Mouse (Mus musculus): ENCODE data around the gene Gm21800. TPM values are rescaled to one million over a fixed set of nuclear protein-coding genes. Genes with fewer than 3 reads are reported as not detected.
"Not testable (repeated sequence)": the region's sequence is repeated elsewhere in the genome, so short reads cannot be mapped to it uniquely, and the experiment has no call there.

The Gm21800 gene
- not detected in 2 replicates for polyA plus RNA-seq (2012)

GRCm38 (mm10) chrY:41406198-41406597, at the start of gene Gm21800:
TSS of gene Gm21800 (plus strand) at chrY:41406498.
- TF ChIP-seq GATA1 (IDR thresholded peaks at IDR 0.05; ENCODE audit: low read length) = not testable (repeated sequence)
